20 mouse cellular contexts compared by ENCODE assay signal in the genomic region with DNA sequence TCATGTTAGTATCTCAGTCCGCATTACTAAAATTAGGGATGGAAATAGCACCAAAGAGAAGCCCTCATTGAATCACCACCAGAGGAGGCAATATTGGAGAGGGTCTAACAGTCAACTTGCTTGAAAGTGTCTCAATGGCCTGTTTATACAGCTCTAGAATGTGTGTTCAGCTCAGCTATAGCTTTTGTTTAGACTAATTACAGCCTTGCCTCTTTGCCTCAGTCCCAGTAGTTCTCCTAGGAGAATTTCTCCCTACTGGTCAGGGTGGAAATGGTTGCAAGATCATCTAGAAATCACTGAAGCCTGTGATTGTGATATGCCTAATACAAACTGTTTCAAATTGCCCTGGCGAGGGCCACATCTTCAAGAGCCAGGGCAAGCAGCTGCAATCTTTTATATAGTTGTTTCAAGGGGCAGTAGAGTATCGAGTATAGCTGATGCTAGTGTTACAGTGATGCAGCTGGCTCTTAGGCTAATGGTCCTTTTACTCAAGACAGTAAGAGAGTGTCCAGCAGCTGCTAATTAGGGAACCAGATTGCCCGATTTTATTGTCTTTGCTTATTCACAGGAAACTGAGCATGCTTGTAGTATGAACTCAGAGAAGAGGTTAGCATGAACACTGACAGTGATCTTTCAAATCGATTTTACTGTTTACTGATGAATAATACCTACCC. TPM values are rescaled to one million over a fixed set of nuclear protein-coding genes. Genes with fewer than 3 reads are reported as not detected.
A peak's percentile ranks its signal among the peaks of the same experiment; 100 is the strongest.
DNase-seq lines count a peak whose midpoint lies in the region; ATAC-seq and TF ChIP-seq lines count a peak whose summit lies in the region.
"Had no signal": no experiment of that assay in that cellular context is flagged by ENCODE, and none has a peak within 500 bp of the region (broad histone marks: within the 10 kb centered on the region; RNA-seq: fewer than 3 reads in every experiment).

No protein-coding gene starts in this region.

- H3K4me3 ChIP-seq in kidney, embryonic 15.5 days (replicated peaks), result no peak overlapping the region
- no peak overlapping the region for H3K4me3 ChIP-seq in stomach, embryonic 16.5 days (replicated peaks; ENCODE audit: low read length)
- H3K4me3 ChIP-seq in stomach, postnatal 0 days (ENCODE audit: low read depth, low read length), result no peak overlapping the region
- H3K4me3 ChIP-seq: embryonic facial prominence, embryonic 13.5 days; heart, embryonic 12.5 days had no signal

- peak; percentile 79 for ATAC-seq in kidney, embryonic 15.5 days (replicated peaks; ENCODE audit: low FRiP score)
- peak; percentile 47; the same call in 1 of the 2 replicates for ATAC-seq in stomach, embryonic 16.5 days (ENCODE audit: insufficient read depth, low FRiP score)
- ATAC-seq in stomach, postnatal 0 days (ENCODE audit: low FRiP score, low TSS enrichment), result no peak
- ATAC-seq: activated CD4-positive, CD25-positive, alpha-beta regulatory T cell, adult 4 months had no signal

- H3K4me1 ChIP-seq in kidney, embryonic 15.5 days, result no peaks in the 10 kb centered on the region
- H3K4me1 ChIP-seq in stomach, embryonic 16.5 days (ENCODE audit: control insufficient read depth, insufficient read depth, low read length), result no peaks in the 10 kb centered on the region
- H3K4me1 ChIP-seq in stomach, postnatal 0 days (replicated peaks; ENCODE audit: control insufficient read depth, insufficient read depth), result no peaks in the 10 kb centered on the region
- H3K4me1 ChIP-seq: embryonic facial prominence, embryonic 13.5 days; heart, embryonic 12.5 days had no signal

- H3K27ac ChIP-seq in kidney, embryonic 15.5 days, result no peak overlapping the region
- no peak overlapping the region for H3K27ac ChIP-seq in stomach, embryonic 16.5 days (ENCODE audit: low read length)
- H3K27ac ChIP-seq in stomach, postnatal 0 days (replicated peaks), result no peak overlapping the region
- H3K27ac ChIP-seq: embryonic facial prominence, embryonic 13.5 days had no signal

- no peak overlapping the region for H3K4me2 ChIP-seq in kidney, embryonic 15.5 days
- H3K4me2 ChIP-seq in stomach, embryonic 16.5 days (ENCODE audit: low read depth, low read length), result no peak overlapping the region
- H3K4me2 ChIP-seq in stomach, postnatal 0 days (replicated peaks; ENCODE audit: low read depth), result no peak overlapping the region
- H3K4me2 ChIP-seq: embryonic facial prominence, embryonic 13.5 days; heart, embryonic 12.5 days had no signal

- H3K36me3 ChIP-seq in kidney, embryonic 15.5 days, result no peaks in the 10 kb centered on the region
- H3K36me3 ChIP-seq in stomach, embryonic 16.5 days (ENCODE audit: control insufficient read depth, insufficient read depth, low read length), result no peaks in the 10 kb centered on the region
- H3K36me3 ChIP-seq in stomach, postnatal 0 days (ENCODE audit: control insufficient read depth, insufficient read depth, low read length), result no peaks in the 10 kb centered on the region
- H3K36me3 ChIP-seq: embryonic facial prominence, embryonic 13.5 days; heart, embryonic 12.5 days had no signal

- no peaks in the 10 kb centered on the region for H3K27me3 ChIP-seq in kidney, embryonic 15.5 days
- H3K27me3 ChIP-seq in stomach, embryonic 16.5 days (ENCODE audit: control insufficient read depth, insufficient read depth, low read length), result no peaks in the 10 kb centered on the region
- no peaks in the 10 kb centered on the region for H3K27me3 ChIP-seq in stomach, postnatal 0 days (ENCODE audit: control insufficient read depth, insufficient read depth, low read length)
- H3K27me3 ChIP-seq: CH12.LX; embryonic facial prominence, embryonic 13.5 days; heart, embryonic 12.5 days had no signal

- TF ChIP-seq CTCF in stomach, postnatal 0 days (IDR thresholded peaks at IDR 0.05; ENCODE audit: low read depth), result no peak

- TF ChIP-seq EP300 in stomach, postnatal 0 days (optimal IDR thresholded peaks at IDR 0.05), result no peak

- peak; percentile 11 for DNase-seq in embryo, embryonic 10 days (ENCODE audit: low spot score)
- no peak for DNase-seq in embryo, embryonic 10.5 days (ENCODE audit: low spot score)
- no peak for DNase-seq in kidney, postnatal 25 days
- no peak for DNase-seq in stomach, postnatal 0 days (ENCODE audit: low spot score)
- DNase-seq in gastrocnemius, postnatal 4 days (ENCODE audit: low spot score in 2 of 2), result no peak
- no peak for DNase-seq in cerebellum, postnatal 36 days
- DNase-seq: adrenal gland, postnatal 25 days; cerebellum, postnatal 10 days; gastrocnemius, postnatal 25 days; heart, postnatal 36 days; kidney, adult 18-20 months; liver; thymus, postnatal 25 days had no signal

- H3K9ac ChIP-seq in kidney, embryonic 15.5 days, result no peak overlapping the region
- H3K9ac ChIP-seq in stomach, embryonic 16.5 days (ENCODE audit: low read length), result no peak overlapping the region
- H3K9ac ChIP-seq in stomach, postnatal 0 days (ENCODE audit: low read length), result no peak overlapping the region; the same call in 1 of the 2 replicates
- H3K9ac ChIP-seq: embryonic facial prominence, embryonic 13.5 days; heart, embryonic 12.5 days had no signal

- no peaks in the 10 kb centered on the region for H3K9me3 ChIP-seq in kidney, embryonic 15.5 days (replicated peaks)
- H3K9me3 ChIP-seq in stomach, embryonic 16.5 days (replicated peaks; ENCODE audit: control insufficient read depth, low read length), result no peaks in the 10 kb centered on the region
- no peaks in the 10 kb centered on the region for H3K9me3 ChIP-seq in stomach, postnatal 0 days (ENCODE audit: control insufficient read depth, low read length)
- H3K9me3 ChIP-seq: embryonic facial prominence, embryonic 13.5 days; heart, embryonic 12.5 days had no signal

- WGBS in kidney, embryonic 15.5 days, result 58% methylated on average over 5 of the region's 5 CpGs
- 61% methylated on average over 5 of the region's 5 CpGs for WGBS in stomach, embryonic 16.5 days
- WGBS in stomach, postnatal 0 days, result 66% methylated on average over 5 of the region's 5 CpGs

RNA-seq across cellular contexts. Expression of gene Fibin, which starts 27.9 kb away (rescaled TPM):
- polyA plus RNA-seq in kidney, embryonic 15.5 days (2015; fragmentation: Nextera tagmentation; extraction: Ambion mirVana), result 23.2 and 24.0 TPM in 2 replicates
- polyA plus RNA-seq in stomach, embryonic 16.5 days (2015; fragmentation: Nextera tagmentation; extraction: Ambion mirVana), result 58.1 and 58.4 TPM in 2 replicates
- polyA plus RNA-seq in stomach, postnatal 0 days (2015; fragmentation: Nextera tagmentation; extraction: Ambion mirVana), result 42.3 and 47.2 TPM in 2 replicates
- 10 to 100 TPM; 38.6 to 41.8 TPM for total RNA-seq in gastrocnemius, postnatal 4 days (2021)
- total RNA-seq: CH12.LX; megakaryocyte progenitor cell, adult 5-6 weeks had no signal
- polyA plus RNA-seq: activated CD4-positive, CD25-positive, alpha-beta regulatory T cell, adult 4 months had no signal
